Mouse (Mus musculus) kidney, embryonic 14.5 days (tissue): ENCODE measurements around the gene Ccdc28a. TPM values are rescaled to one million over a fixed set of nuclear protein-coding genes. Genes with fewer than 3 reads are reported as not detected.

ENCODE experiments used
- ATAC-seq: fragments of 200-750 bp; cut with Nextera tagmentation; 2 replicates; pipeline ENCODE4 v1.8.0; 2017; ENCODE audit warnings: moderate number of reproducible peaks, mild to moderate bottlenecking, moderate TSS enrichment, moderate library complexity; ENCODE audit not compliant: low FRiP score, low TSS enrichment
- H3K27ac ChIP-seq: fragments of 300-500 bp; sonication (generic); 2 replicates; pipeline ENCODE4 v1.5.1; 2014; ENCODE audit warnings: low read depth, mild to moderate bottlenecking, low read length, moderate library complexity, mixed read lengths
- H3K27me3 ChIP-seq: fragments of 300-500 bp; sonication (generic); 2 replicates; pipeline ENCODE4 v1.6.1; 2014; ENCODE audit warnings: mild to moderate bottlenecking, low read length; ENCODE audit not compliant: control insufficient read depth, insufficient read depth
- H3K36me3 ChIP-seq: fragments of 300-500 bp; sonication (generic); 2 replicates; pipeline ENCODE4 v1.6.1; 2014; ENCODE audit warnings: low read length, mixed read lengths; ENCODE audit not compliant: control insufficient read depth, insufficient read depth
- H3K4me1 ChIP-seq: fragments of 300-500 bp; sonication (generic); 2 replicates; pipeline ENCODE4 v1.6.1; 2014; ENCODE audit warnings: low read length, mixed read lengths; ENCODE audit not compliant: control insufficient read depth, insufficient read depth
- H3K4me2 ChIP-seq: fragments of 300-500 bp; sonication (generic); replicated peaks from 2 replicates; pipeline ENCODE4 v1.6.1; 2014; ENCODE audit warnings: low read depth, mild to moderate bottlenecking, low read length
- H3K4me3 ChIP-seq: fragments of 300-500 bp; sonication (generic); 2 replicates; pipeline ENCODE4 v1.5.1; 2014; ENCODE audit warnings: mild to moderate bottlenecking, low read length
- H3K9ac ChIP-seq: fragments of 300-500 bp; sonication (generic); 2 replicates; pipeline ENCODE4 v1.6.1; 2014; ENCODE audit warnings: low read depth, mild to moderate bottlenecking, low read length, moderate library complexity
- H3K9me3 ChIP-seq: fragments of 300-500 bp; sonication (generic); 2 replicates; pipeline ENCODE4 v1.6.1; 2016; ENCODE audit warnings: low read length; ENCODE audit not compliant: control insufficient read depth
- WGBS: fragments of 180-500 bp; shearing (Covaris S2); extraction: QIAGEN DNeasy Blood & Tissue Kit; methylation state at CpG from one replicate; pipeline ENCODE4 v1.1.7; 2014; 5-methylcytosine and 5-hydroxymethylcytosine counted together
- polyA plus RNA-seq: library from polyadenylated mRNA; unstranded; fragments of >200 nt; fragmentation: Nextera tagmentation; extraction: Ambion mirVana; gene quantifications from 2 replicates; pipeline ENCODE4 v1.2.1, GENCODE M21; 2014

Gene Ccdc28a
- polyA plus RNA-seq = 13.0 and 16.6 TPM in 2 replicates

DNA sequence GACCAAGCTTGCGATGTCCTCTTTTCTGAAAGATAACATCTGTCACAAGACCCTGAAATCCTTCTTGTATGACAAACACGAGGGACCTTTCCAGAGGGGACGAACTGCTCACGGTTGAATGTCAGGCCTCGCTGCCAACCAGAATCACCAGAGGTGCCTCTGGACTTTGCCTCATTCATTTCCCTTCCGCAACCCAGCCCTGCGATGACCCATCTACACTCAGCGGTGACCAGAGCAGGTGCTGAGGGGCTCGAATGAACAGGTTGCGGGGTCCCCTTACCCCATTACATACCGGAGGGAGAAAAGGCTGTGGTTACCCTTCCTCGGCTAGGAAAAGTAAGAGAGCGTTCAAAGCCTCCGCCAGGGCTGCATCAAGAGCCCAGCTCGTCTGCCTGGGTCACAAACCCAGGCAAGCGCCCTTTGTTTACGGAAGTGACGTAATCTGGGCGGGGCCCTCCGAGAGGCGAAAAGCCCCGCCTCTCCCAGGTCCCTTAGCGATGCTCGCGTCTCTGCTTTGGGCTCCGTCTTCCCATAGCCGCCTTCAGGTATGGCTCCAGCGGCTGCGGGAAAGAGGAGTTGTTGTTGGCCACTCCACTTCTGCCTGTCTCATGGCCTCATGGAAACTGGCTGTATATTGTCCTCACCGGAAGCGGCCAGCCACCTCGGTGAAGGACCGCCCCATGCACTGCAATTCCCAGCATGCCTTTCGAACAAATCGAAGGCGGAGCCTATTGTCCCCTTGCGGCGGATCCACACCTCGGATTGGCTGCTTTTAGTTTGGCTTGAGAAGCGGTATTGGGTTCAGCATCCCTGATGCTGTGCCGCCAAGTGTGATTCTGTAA lies at the start of gene Ccdc28a:
Gene Ccdc28a, minus strand, starts transcription at position 439 of the 842 bp plus-strand sequence.
- Histone ChIP-seq H3K36me3 (no peaks in the 10 kb centered on the region), H3K27ac (peak within 1 kb of the TSS; percentile 52; the same call in 1 of the 2 replicates), H3K4me1 (no peaks in the 10 kb centered on the region), H3K9me3 (no peaks in the 10 kb centered on the region), H3K27me3 (no peaks in the 10 kb centered on the region), H3K9ac (peak within 1 kb of the TSS; percentile 59), H3K4me2 (peak within 1 kb of the TSS; percentile 70), H3K4me3 (peak within 1 kb of the TSS; percentile 79)
- peak; percentile 99 for ATAC-seq
- WGBS = 1% methylated on average over 40 of the region's 41 CpGs

DNA sequence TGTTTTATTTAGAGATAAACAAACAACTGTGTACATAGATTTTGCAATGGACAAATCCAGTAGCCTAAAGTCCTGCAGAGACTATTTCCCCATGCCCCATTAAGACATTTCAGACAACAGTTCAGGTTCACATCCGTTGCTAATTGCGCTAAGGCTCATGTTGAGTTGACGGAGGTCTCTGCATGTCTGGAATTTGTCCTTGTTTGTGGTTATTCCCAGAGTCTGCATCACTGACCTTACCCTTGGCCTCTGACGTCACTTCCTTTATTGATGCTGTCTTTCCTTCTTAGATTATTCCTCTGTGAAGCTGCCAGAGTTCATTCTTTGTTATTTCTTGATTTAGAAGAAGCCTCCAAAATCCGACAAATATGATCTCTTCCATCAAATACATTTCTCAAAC lies 49.2 kb upstream of the Ccdc28a start:
- Histone ChIP-seq H3K27me3 (no peaks in the 10 kb centered on the region), H3K4me1 (no peaks in the 10 kb centered on the region), H3K36me3 (no peaks in the 10 kb centered on the region), H3K4me3 (no peak overlapping the region), H3K4me2 (no peak overlapping the region), H3K9me3 (no peaks in the 10 kb centered on the region), H3K27ac (no peak overlapping the region), H3K9ac (no peak overlapping the region)
- no peak for ATAC-seq
- WGBS = 87% methylated on average over 5 of the region's 5 CpGs

DNA sequence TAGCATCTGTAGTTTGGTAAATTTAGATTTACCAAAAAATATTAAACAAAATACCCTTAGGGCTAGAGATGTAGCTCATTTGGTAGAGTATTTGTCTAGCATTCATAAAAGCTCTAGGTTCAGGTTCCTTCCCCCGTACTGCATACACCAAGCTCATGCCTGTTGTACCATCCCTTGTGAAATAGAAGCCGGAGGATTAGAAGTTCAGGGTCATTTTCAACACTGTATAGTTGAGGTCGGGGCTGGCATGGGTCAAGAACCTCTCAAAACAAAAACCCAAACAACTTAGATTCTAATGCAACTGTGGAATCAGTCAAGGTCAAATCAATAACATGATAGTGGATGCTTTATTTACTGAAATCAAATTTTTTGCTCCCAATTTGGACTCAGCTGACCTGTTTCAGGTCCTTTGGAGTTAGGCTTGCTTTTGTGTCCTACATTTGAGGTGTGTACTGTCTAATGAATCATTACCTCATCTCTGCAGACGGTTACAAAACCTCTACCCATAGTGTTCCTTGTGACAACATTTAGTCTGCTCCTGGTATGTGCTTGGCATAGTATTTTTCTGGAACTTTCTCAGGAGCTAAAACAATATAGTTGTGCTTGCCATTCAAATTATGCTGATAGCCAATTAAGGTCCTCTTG lies 41.4 kb upstream of the Ccdc28a start:
- no peak for ATAC-seq
- Histone ChIP-seq H3K9ac (no peak overlapping the region), H3K36me3 (no peaks in the 10 kb centered on the region), H3K4me2 (no peak overlapping the region), H3K9me3 (peaks cover 3% of the 10 kb centered on the region; the same call in 1 of the 2 replicates), H3K27me3 (no peaks in the 10 kb centered on the region), H3K4me3 (no peak overlapping the region), H3K4me1 (no peaks in the 10 kb centered on the region), H3K27ac (no peak overlapping the region)
- WGBS = 89% methylated on average over 4 of the region's 4 CpGs

DNA sequence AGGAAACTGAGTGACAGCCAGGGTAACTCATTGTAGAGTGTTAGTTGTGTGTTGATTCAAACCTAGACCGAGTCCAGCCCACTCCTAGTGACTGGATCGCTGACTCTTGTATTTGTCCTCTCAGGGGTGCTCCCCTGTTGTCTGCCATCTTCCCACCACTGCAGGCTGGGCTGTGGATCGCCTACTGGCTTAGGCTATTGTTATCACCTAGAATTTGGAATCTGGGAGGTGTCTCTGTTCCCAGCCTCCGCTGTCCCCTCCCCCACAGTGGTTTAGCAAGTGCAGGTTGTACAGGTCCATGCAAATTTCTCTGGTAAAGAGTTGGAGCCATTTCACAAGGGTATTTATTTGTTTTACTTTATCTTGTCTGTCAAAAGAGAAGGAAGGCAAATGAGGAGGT lies 16.5 kb upstream of the Ccdc28a start:
- Histone ChIP-seq H3K4me1 (no peaks in the 10 kb centered on the region), H3K4me2 (no peak overlapping the region), H3K4me3 (no peak overlapping the region), H3K36me3 (no peaks in the 10 kb centered on the region), H3K9ac (no peak overlapping the region), H3K27me3 (no peaks in the 10 kb centered on the region), H3K27ac (no peak overlapping the region), H3K9me3 (no peaks in the 10 kb centered on the region)
- no peak for ATAC-seq
- 80% methylated on average over 4 of the region's 4 CpGs for WGBS

DNA sequence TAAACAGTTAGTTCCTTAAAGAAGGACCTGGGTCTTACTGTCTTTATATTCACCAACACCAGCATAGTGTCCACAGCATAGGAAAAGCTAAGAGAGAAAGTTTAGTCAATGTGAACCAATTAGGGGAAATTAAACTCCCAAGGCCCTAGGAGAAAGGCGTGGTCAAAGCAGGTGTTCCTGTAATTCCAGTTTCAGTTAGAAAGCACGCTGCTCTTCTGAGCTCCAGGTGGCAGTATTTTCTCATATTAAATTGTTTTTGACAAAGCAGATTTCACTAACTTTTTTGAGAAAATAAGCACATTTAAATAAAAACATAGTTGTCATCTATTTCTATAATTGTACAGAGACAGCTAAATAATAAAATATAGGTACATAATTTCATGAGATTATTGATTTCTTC lies 8.8 kb upstream of the Ccdc28a start:
- WGBS = 61% methylated on average over 2 of the region's 2 CpGs
- Histone ChIP-seq H3K27ac (no peak overlapping the region), H3K9ac (no peak overlapping the region), H3K4me3 (no peak overlapping the region), H3K27me3 (no peaks in the 10 kb centered on the region), H3K4me2 (no peak overlapping the region), H3K9me3 (no peaks in the 10 kb centered on the region), H3K4me1 (no peaks in the 10 kb centered on the region), H3K36me3 (no peaks in the 10 kb centered on the region)
- ATAC-seq = no peak

DNA sequence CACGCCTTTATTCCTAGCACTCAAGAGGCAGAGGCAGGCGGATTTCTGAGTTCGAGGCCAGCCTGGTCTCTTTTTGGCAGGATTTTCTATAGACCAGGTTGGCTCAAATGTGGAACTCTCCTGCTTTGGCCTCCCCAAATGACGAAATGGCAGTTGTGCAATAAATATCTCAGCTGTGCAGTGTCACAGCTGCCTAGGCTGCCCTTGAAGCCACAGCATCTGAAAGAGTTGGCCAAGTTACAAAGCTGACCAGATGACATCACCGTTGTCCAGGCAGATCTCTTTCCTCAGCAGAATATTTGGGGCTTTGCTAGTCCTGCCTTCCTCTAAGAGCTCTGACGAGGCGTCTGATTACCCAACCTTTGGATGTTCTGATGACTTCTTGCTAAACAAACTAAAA lies 2.4 kb upstream of the Ccdc28a start:
- no peak for ATAC-seq
- no peak overlapping the region for H3K27ac ChIP-seq

DNA sequence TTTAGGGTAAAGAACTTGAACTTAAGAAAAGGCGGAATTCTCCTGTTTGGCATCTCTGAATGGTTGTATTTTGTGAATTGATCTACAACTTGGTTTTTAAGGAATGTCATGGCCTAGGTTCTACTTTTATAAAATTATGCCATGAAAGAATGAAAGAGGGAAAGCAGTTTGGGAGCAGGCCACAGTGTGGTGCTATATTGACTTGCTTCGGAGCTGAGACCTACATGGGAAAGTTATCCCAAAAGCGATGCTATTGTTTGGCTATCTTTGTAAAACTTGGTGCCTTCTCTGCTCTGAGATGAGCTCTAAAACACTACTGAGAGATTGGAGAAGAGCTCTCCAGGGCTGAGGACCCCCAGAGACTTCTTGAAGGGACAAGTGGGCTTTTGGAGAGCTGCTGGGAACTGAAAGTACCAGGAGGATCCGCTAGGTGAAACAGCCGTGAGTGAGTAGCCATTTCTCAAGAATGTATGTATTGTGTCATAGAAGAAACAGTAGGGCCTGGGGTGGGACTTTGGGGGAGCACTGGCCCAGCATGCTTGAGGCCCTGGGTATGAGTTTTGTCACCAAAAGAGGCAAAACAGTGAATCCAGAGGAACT lies 1.6 kb upstream of the Ccdc28a start:
- Histone ChIP-seq H3K27me3 (no peaks in the 10 kb centered on the region), H3K4me3 (no peak overlapping the region), H3K27ac (no peak overlapping the region), H3K9me3 (no peaks in the 10 kb centered on the region), H3K4me2 (no peak overlapping the region), H3K36me3 (no peaks in the 10 kb centered on the region), H3K9ac (no peak overlapping the region), H3K4me1 (no peaks in the 10 kb centered on the region)
- WGBS = 82% methylated on average over 5 of the region's 5 CpGs
- ATAC-seq = no peak

More for the DNA sequence above, 2.4 kb upstream of the Ccdc28a start:
- no peak overlapping the region for H3K4me3 ChIP-seq
- no peaks in the 10 kb centered on the region for H3K27me3 ChIP-seq
- H3K36me3 ChIP-seq = no peaks in the 10 kb centered on the region
- H3K9ac ChIP-seq = no peak overlapping the region
- 90% methylated on average over 7 of the region's 7 CpGs for WGBS
- no peak overlapping the region for H3K4me2 ChIP-seq
- no peaks in the 10 kb centered on the region for H3K9me3 ChIP-seq
- H3K4me1 ChIP-seq = no peaks in the 10 kb centered on the region

DNA sequence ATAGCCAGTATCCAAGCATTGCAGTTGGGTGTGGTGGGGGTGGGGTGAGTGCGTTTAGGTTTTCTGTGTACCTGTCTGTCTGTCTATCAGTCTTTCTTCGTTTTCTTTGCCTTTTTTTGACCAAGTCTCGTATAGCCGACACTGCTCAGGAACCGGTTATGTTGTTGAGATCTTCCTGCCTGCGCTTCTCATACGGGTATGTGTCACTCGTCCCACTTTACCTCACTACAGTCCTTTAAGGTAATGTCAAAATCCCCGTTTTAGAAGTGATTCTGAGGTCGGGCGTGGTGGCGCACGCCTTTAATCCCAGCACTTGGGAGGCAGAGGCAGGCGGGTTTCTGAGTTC lies 577 bp upstream of the Ccdc28a start:
- Histone ChIP-seq H3K4me2 (peak overlapping the region; percentile 44), H3K27ac (no peak overlapping the region), H3K4me3 (peak overlapping the region; percentile 79), H3K27me3 (no peaks in the 10 kb centered on the region), H3K9ac (peak overlapping the region; percentile 59; the same call in 1 of the 2 replicates), H3K9me3 (no peaks in the 10 kb centered on the region), H3K4me1 (no peaks in the 10 kb centered on the region), H3K36me3 (no peaks in the 10 kb centered on the region)
- peak; percentile 71; the same call in 1 of the 2 replicates for ATAC-seq
- 13% methylated on average over 14 of the region's 14 CpGs for WGBS

DNA sequence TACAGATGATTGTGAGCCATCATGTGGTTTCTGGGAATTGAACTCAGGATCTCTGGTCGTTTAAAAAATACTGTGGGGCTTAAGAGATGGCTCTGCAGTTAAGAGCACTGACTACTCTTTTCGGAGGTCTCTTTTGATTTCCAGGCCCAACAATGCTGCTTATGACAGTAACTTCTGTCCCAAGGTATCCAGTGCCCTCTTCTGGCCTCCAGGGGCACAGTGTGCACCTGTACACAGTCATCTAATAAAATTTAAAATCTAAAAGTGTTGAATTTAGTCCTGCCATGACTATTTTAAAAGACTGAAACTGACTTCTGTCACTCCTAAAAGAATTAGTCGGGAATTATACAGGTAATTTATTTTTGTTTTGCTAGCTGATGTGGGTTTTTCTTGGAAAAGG lies 907 bp downstream of the Ccdc28a start:
- no peaks in the 10 kb centered on the region for H3K27me3 ChIP-seq
- H3K4me2 ChIP-seq = no peak overlapping the region; the same call in 1 of the 2 replicates
- no peak overlapping the region for H3K9ac ChIP-seq
- no peak overlapping the region; the same call in 1 of the 2 replicates for H3K4me3 ChIP-seq
- no peak overlapping the region for H3K27ac ChIP-seq
- no peaks in the 10 kb centered on the region for H3K9me3 ChIP-seq
- ATAC-seq = no peak
- H3K36me3 ChIP-seq = no peaks in the 10 kb centered on the region
- WGBS = 54% methylated on average over 3 of the region's 3 CpGs
- H3K4me1 ChIP-seq = no peaks in the 10 kb centered on the region
